Mouse (Mus musculus): Measurements from ENCODE around the gene Smg6. TPM values are rescaled to one million over a fixed set of nuclear protein-coding genes. Genes with fewer than 3 reads are reported as not detected.

Gene Smg6
- polyA plus RNA-seq, 1 experiment from 2014 or later = 21.3 TPM

- Histone ChIP-seq H3K4me2 (replicated peaks) (no peak overlapping the region), H3K4me3 (no peak overlapping the region), H3K27me3 (replicated peaks) (no peaks in the 10 kb centered on the region), H3K36me3 (no peaks in the 10 kb centered on the region; the same call in 1 of the 2 replicates), H3K9ac (no peak overlapping the region), H3K4me1 (no peaks in the 10 kb centered on the region), H3K27ac (no peak overlapping the region), H3K9me3 (no peaks in the 10 kb centered on the region)
- ATAC-seq (ENCODE audit: low FRiP score, low read depth) = no peak
- 88% methylated on average over 5 of the region's 5 CpGs for WGBS
These were observed 177.2 kb downstream of the Smg6 start for GRCm38 (mm10) chr11:75102763-75103339.

GRCm38 (mm10) chr11:75106614-75107013, 181.0 kb downstream of the Smg6 start:
- Histone ChIP-seq H3K4me2 (replicated peaks) (no peak overlapping the region), H3K27ac (no peak overlapping the region), H3K36me3 (no peaks in the 10 kb centered on the region; the same call in 1 of the 2 replicates), H3K4me3 (no peak overlapping the region), H3K4me1 (no peaks in the 10 kb centered on the region), H3K27me3 (replicated peaks) (no peaks in the 10 kb centered on the region), H3K9ac (no peak overlapping the region), H3K9me3 (no peaks in the 10 kb centered on the region)
- ATAC-seq (ENCODE audit: low FRiP score, low read depth) = no peak
- WGBS = 82% methylated on average over 5 of the region's 5 CpGs

- Histone ChIP-seq H3K27ac (no peak overlapping the region), H3K36me3 (no peaks in the 10 kb centered on the region; the same call in 1 of the 2 replicates), H3K9ac (no peak overlapping the region), H3K4me2 (replicated peaks) (no peak overlapping the region), H3K4me3 (no peak overlapping the region), H3K27me3 (replicated peaks) (no peaks in the 10 kb centered on the region), H3K9me3 (no peaks in the 10 kb centered on the region), H3K4me1 (no peaks in the 10 kb centered on the region)
- no peak for ATAC-seq (ENCODE audit: low FRiP score, low read depth)
These were observed 183.3 kb downstream of the Smg6 start for GRCm38 (mm10) chr11:75108909-75109308.

- Histone ChIP-seq H3K4me3 (no peak overlapping the region), H3K36me3 (no peaks in the 10 kb centered on the region), H3K27me3 (replicated peaks) (no peaks in the 10 kb centered on the region), H3K4me1 (no peaks in the 10 kb centered on the region), H3K27ac (no peak overlapping the region), H3K9me3 (no peaks in the 10 kb centered on the region), H3K4me2 (replicated peaks) (no peak overlapping the region), H3K9ac (no peak overlapping the region)
- WGBS = 88% methylated on average over 6 of the region's 6 CpGs
- no peak for ATAC-seq (ENCODE audit: low FRiP score, low read depth)
These were observed 190.8 kb downstream of the Smg6 start for GRCm38 (mm10) chr11:75116379-75116778.

GRCm38 (mm10) chr11:75118141-75118540, 192.5 kb downstream of the Smg6 start:
- Histone ChIP-seq H3K9ac (no peak overlapping the region), H3K4me3 (no peak overlapping the region), H3K9me3 (no peaks in the 10 kb centered on the region), H3K4me2 (replicated peaks) (no peak overlapping the region), H3K27me3 (replicated peaks) (no peaks in the 10 kb centered on the region), H3K27ac (no peak overlapping the region), H3K36me3 (no peaks in the 10 kb centered on the region), H3K4me1 (no peaks in the 10 kb centered on the region)
- no peak for ATAC-seq (ENCODE audit: low FRiP score, low read depth)
- 98% methylated on average over 2 of the region's 2 CpGs for WGBS

- Histone ChIP-seq H3K27ac (no peak overlapping the region), H3K4me3 (no peak overlapping the region), H3K9ac (no peak overlapping the region), H3K4me2 (replicated peaks) (no peak overlapping the region), H3K36me3 (no peaks in the 10 kb centered on the region), H3K27me3 (replicated peaks) (no peaks in the 10 kb centered on the region), H3K9me3 (no peaks in the 10 kb centered on the region), H3K4me1 (no peaks in the 10 kb centered on the region)
- 92% methylated on average over 2 of the region's 2 CpGs for WGBS
- ATAC-seq (ENCODE audit: low FRiP score, low read depth) = no peak
These were observed 193.7 kb downstream of the Smg6 start for GRCm38 (mm10) chr11:75119298-75119697.

- Histone ChIP-seq H3K4me1 (no peaks in the 10 kb centered on the region), H3K9me3 (no peaks in the 10 kb centered on the region), H3K27me3 (replicated peaks) (no peaks in the 10 kb centered on the region), H3K4me3 (no peak overlapping the region), H3K27ac (no peak overlapping the region), H3K36me3 (no peaks in the 10 kb centered on the region), H3K9ac (no peak overlapping the region), H3K4me2 (replicated peaks) (no peak overlapping the region)
- 80% methylated on average over 3 of the region's 3 CpGs for WGBS
- no peak for ATAC-seq (ENCODE audit: low FRiP score, low read depth)
These were observed 194.2 kb downstream of the Smg6 start for GRCm38 (mm10) chr11:75119841-75120240.

GRCm38 (mm10) chr11:75121348-75121747, 195.7 kb downstream of the Smg6 start:
- ATAC-seq (ENCODE audit: low FRiP score, low read depth) = no peak
- H3K27ac ChIP-seq = no peak overlapping the region
- H3K9ac ChIP-seq = no peak overlapping the region
- H3K27me3 ChIP-seq (replicated peaks) = no peaks in the 10 kb centered on the region
- H3K36me3 ChIP-seq = no peaks in the 10 kb centered on the region
- H3K4me1 ChIP-seq = no peaks in the 10 kb centered on the region
- no peaks in the 10 kb centered on the region for H3K9me3 ChIP-seq
- WGBS = 84% methylated on average over 1 of the region's 1 CpGs
- no peak overlapping the region for H3K4me2 ChIP-seq (replicated peaks)
- no peak overlapping the region for H3K4me3 ChIP-seq

- Histone ChIP-seq H3K4me2 (replicated peaks) (no peak overlapping the region), H3K9ac (no peak overlapping the region), H3K4me1 (no peaks in the 10 kb centered on the region), H3K27ac (no peak overlapping the region), H3K36me3 (no peaks in the 10 kb centered on the region), H3K9me3 (no peaks in the 10 kb centered on the region), H3K4me3 (no peak overlapping the region), H3K27me3 (replicated peaks) (no peaks in the 10 kb centered on the region)
- 86% methylated on average over 2 of the region's 2 CpGs for WGBS
- no peak for ATAC-seq (ENCODE audit: low FRiP score, low read depth)
These were observed 198.8 kb downstream of the Smg6 start for GRCm38 (mm10) chr11:75124406-75124805.

GRCm38 (mm10) chr11:75126384-75126783, 200.8 kb downstream of the Smg6 start:
- Histone ChIP-seq H3K9ac (no peak overlapping the region), H3K27ac (no peak overlapping the region), H3K9me3 (no peaks in the 10 kb centered on the region), H3K4me2 (replicated peaks) (no peak overlapping the region), H3K4me3 (no peak overlapping the region), H3K4me1 (no peaks in the 10 kb centered on the region), H3K36me3 (no peaks in the 10 kb centered on the region), H3K27me3 (replicated peaks) (no peaks in the 10 kb centered on the region)
- WGBS = 94% methylated on average over 3 of the region's 3 CpGs
- ATAC-seq (ENCODE audit: low FRiP score, low read depth) = no peak

- Histone ChIP-seq H3K4me1 (peaks cover 9% of the 10 kb centered on the region; the same call in 1 of the 2 replicates), H3K27me3 (replicated peaks) (no peaks in the 10 kb centered on the region), H3K9me3 (no peaks in the 10 kb centered on the region), H3K27ac (no peak overlapping the region), H3K36me3 (no peaks in the 10 kb centered on the region), H3K9ac (no peak overlapping the region), H3K4me2 (replicated peaks) (no peak overlapping the region), H3K4me3 (no peak overlapping the region)
- WGBS = 94% methylated on average over 6 of the region's 6 CpGs
- ATAC-seq (ENCODE audit: low FRiP score, low read depth) = no peak
These were observed 203.9 kb downstream of the Smg6 start for GRCm38 (mm10) chr11:75129481-75129880.

- H3K36me3 ChIP-seq = no peaks in the 10 kb centered on the region
- no peaks in the 10 kb centered on the region for H3K27me3 ChIP-seq (replicated peaks)
- peaks cover 9% of the 10 kb centered on the region; the same call in 1 of the 2 replicates for H3K4me1 ChIP-seq
- no peak overlapping the region for H3K4me2 ChIP-seq (replicated peaks)
- H3K9me3 ChIP-seq = no peaks in the 10 kb centered on the region
- no peak overlapping the region for H3K4me3 ChIP-seq
- no peak overlapping the region for H3K27ac ChIP-seq
- no peak for ATAC-seq (ENCODE audit: low FRiP score, low read depth)
- WGBS = 88% methylated on average over 4 of the region's 4 CpGs
- H3K9ac ChIP-seq = no peak overlapping the region
These were observed 205.7 kb downstream of the Smg6 start for GRCm38 (mm10) chr11:75131300-75131699.

- Histone ChIP-seq H3K4me1 (peaks cover 13% of the 10 kb centered on the region; the same call in 1 of the 2 replicates), H3K4me2 (replicated peaks) (no peak overlapping the region), H3K9ac (no peak overlapping the region), H3K9me3 (no peaks in the 10 kb centered on the region), H3K27me3 (replicated peaks) (no peaks in the 10 kb centered on the region), H3K36me3 (no peaks in the 10 kb centered on the region), H3K4me3 (no peak overlapping the region), H3K27ac (no peak overlapping the region)
- WGBS = 92% methylated on average over 5 of the region's 5 CpGs
- ATAC-seq (ENCODE audit: low FRiP score, low read depth) = no peak
These were observed 206.7 kb downstream of the Smg6 start for GRCm38 (mm10) chr11:75132278-75132677.
